Mouse (Mus musculus) inflammation-experienced regulatory T-cells, adult 6 months (primary cell): ENCODE measurements at regions not wholly inside any gene's neighbourhood (a gene's known extent, or its start where the extent isn't known, plus 50 kb on each side); places are given as distances from the start of the nearest gene placed in this dataset.

Experiments
- ATAC-seq: one replicate; pipeline ENCODE4 v1.8.0; 2017

- no peak for ATAC-seq
Measured at GRCm38 (mm10) chr2:30743976-30744620, 59.4 kb downstream of the 1700001O22Rik start.

- ATAC-seq = no peak
Measured at GRCm38 (mm10) chr2:30743265-30743846, 60.1 kb downstream of the 1700001O22Rik start.

GRCm38 (mm10) chr2:30741450-30741849 is 62.0 kb downstream of the 1700001O22Rik start:
- no peak for ATAC-seq

GRCm38 (mm10) chr2:30737759-30738158 is 65.7 kb downstream of the 1700001O22Rik start:
- no peak for ATAC-seq

- no peak for ATAC-seq
Measured at GRCm38 (mm10) chr2:30736705-30737104, 66.8 kb downstream of the 1700001O22Rik start.

- no peak for ATAC-seq
Measured at GRCm38 (mm10) chr2:30736236-30736635, 67.2 kb downstream of the 1700001O22Rik start.

GRCm38 (mm10) chr2:30733853-30734252 is 69.6 kb downstream of the 1700001O22Rik start:
- no peak for ATAC-seq

GRCm38 (mm10) chr2:30731832-30732231 is 71.6 kb downstream of the 1700001O22Rik start:
- ATAC-seq = no peak

- ATAC-seq = peak; percentile 50
Measured at GRCm38 (mm10) chr2:30727948-30728347, 75.5 kb downstream of the 1700001O22Rik start.

- no peak for ATAC-seq
Measured at GRCm38 (mm10) chr2:30725601-30726489, 77.6 kb downstream of the 1700001O22Rik start.

GRCm38 (mm10) chr2:30725186-30725585 is 78.3 kb downstream of the 1700001O22Rik start:
- ATAC-seq = no peak

- ATAC-seq = no peak
Measured at GRCm38 (mm10) chr2:30724521-30724920, 78.9 kb downstream of the 1700001O22Rik start.

GRCm38 (mm10) chr2:30723059-30723587 is 80.3 kb downstream of the 1700001O22Rik start:
- ATAC-seq = peak; percentile 18

GRCm38 (mm10) chr2:30722263-30723050 is 81.0 kb downstream of the 1700001O22Rik start:
- no peak for ATAC-seq

GRCm38 (mm10) chr2:30721473-30722262 is 81.8 kb downstream of the 1700001O22Rik start:
- ATAC-seq = no peak

- no peak for ATAC-seq
Measured at GRCm38 (mm10) chr2:30721048-30721461, 82.4 kb downstream of the 1700001O22Rik start.

GRCm38 (mm10) chr2:30720291-30720690 is 83.2 kb downstream of the 1700001O22Rik start:
- no peak for ATAC-seq

GRCm38 (mm10) chr2:30719611-30720290 is 83.7 kb downstream of the 1700001O22Rik start:
- ATAC-seq = no peak

GRCm38 (mm10) chr2:30718741-30719381 is 84.6 kb downstream of the 1700001O22Rik start:
- peak; percentile 70 for ATAC-seq

- peak; percentile 87 for ATAC-seq
Measured at GRCm38 (mm10) chr2:30718329-30718675, 85.2 kb downstream of the 1700001O22Rik start.
